Mouse (Mus musculus): ENCODE measurements at regions not wholly inside any gene's neighbourhood (a gene's known extent, or its start where the extent isn't known, plus 50 kb on each side); places are given as distances from the start of the nearest gene placed in this dataset.

- Histone ChIP-seq H3K27me3 (ENCODE audit: control insufficient read depth in 1 of 2, insufficient read depth in 2 of 2, low read length in 2 of 2) (peaks cover 0 to 2% of the 10 kb centered on the region in 2 experiments; a peak in 1 of 4 replicates), H3K4me3 (ENCODE audit: control insufficient read depth in 1 of 2, insufficient read depth in 1 of 2, low read depth in 2 of 2, low read length in 2 of 2) (peak overlapping the region in 1 of 2 experiments; percentile 10; a peak in 1 of 4 replicates), H3K79me2 (ENCODE audit: control insufficient read depth, insufficient read depth, low read length, poor library complexity) (no peaks in the 10 kb centered on the region), H3K4me1 (ENCODE audit: control insufficient read depth in 1 of 2, insufficient read depth in 2 of 2, low read length in 2 of 2) (peaks cover 0 to 2% of the 10 kb centered on the region in 2 experiments; a peak in 1 of 4 replicates), H3K36me3 (ENCODE audit: control insufficient read depth in 1 of 2, insufficient read depth in 2 of 2, low read length in 2 of 2) (no peaks in the 10 kb centered on the region; a peak in 1 of 4 replicates), H3K9ac (ENCODE audit: control insufficient read depth, low read depth, low read length, poor library complexity, severe bottlenecking) (no peak overlapping the region), H3K27ac (ENCODE audit: control insufficient read depth, low read depth, low read length) (no peak overlapping the region), H3K9me3 (replicated peaks; ENCODE audit: insufficient read depth, low read length) (no peaks in the 10 kb centered on the region)
- peak; percentile 72 for DNase-seq (ENCODE audit: low read depth, low spot score)
- TF ChIP-seq TAL1 (IDR thresholded peaks at IDR 0.05; ENCODE audit: low read length) (no peak), BHLHE40 (IDR thresholded peaks at IDR 0.05; ENCODE audit: borderline replicate concordance, low read depth, low read length) (no peak), POLR2A (IDR thresholded peaks at IDR 0.05; ENCODE audit: control insufficient read depth in 1 of 2, insufficient read depth in 1 of 2, low read depth in 1 of 2, low read length in 2 of 2, poor library complexity in 1 of 2) (no peak), MEF2A (IDR thresholded peaks at IDR 0.05; ENCODE audit: extremely low read depth, insufficient replicate concordance, low read depth, low read length, poor library complexity, severe bottlenecking) (no peak), ZKSCAN1 (IDR thresholded peaks at IDR 0.05; ENCODE audit: low read depth, low read length) (no peak), SMC3 (IDR thresholded peaks at IDR 0.05; ENCODE audit: low read depth, low read length) (peak; percentile 96), ZC3H11A (IDR thresholded peaks at IDR 0.05; ENCODE audit: low read depth, low read length) (peak; percentile 98), TBP (IDR thresholded peaks at IDR 0.05; ENCODE audit: low read depth, low read length) (no peak), CHD1 (IDR thresholded peaks at IDR 0.05; ENCODE audit: low read depth, low read length) (no peak), ZNF384 (IDR thresholded peaks at IDR 0.05; ENCODE audit: low read depth, low read length) (no peak), RAD21 (IDR thresholded peaks at IDR 0.05; ENCODE audit: low read depth, low read length) (peak; percentile 100), MAFK (IDR thresholded peaks at IDR 0.05; ENCODE audit: borderline replicate concordance, low read depth, low read length) (no peak), JUND (IDR thresholded peaks at IDR 0.05; ENCODE audit: low read depth, low read length) (no peak), GABPA (IDR thresholded peaks at IDR 0.05; ENCODE audit: low read depth, low read length) (no peak), POLR2AphosphoS5 (IDR thresholded peaks at IDR 0.05; ENCODE audit: borderline replicate concordance, low read depth, low read length) (no peak), MAZ (IDR thresholded peaks at IDR 0.05; ENCODE audit: low read depth, low read length) (no peak), RCOR1 (IDR thresholded peaks at IDR 0.05; ENCODE audit: low read depth, low read length) (no peak), E2F4 (IDR thresholded peaks at IDR 0.05; ENCODE audit: borderline replicate concordance, low read depth, low read length) (no peak), GATA1 (IDR thresholded peaks at IDR 0.05; ENCODE audit: low read depth, low read length) (no peak), USF2 (IDR thresholded peaks at IDR 0.05; ENCODE audit: borderline replicate concordance in 1 of 2, insufficient read depth in 1 of 2, low read depth in 1 of 2, low read length in 2 of 2) (no peak), USF1 (IDR thresholded peaks at IDR 0.05; ENCODE audit: low read depth, low read length) (no peak), NELFE (IDR thresholded peaks at IDR 0.05; ENCODE audit: low read depth, low read length) (no peak), KAT2A (conservative IDR thresholded peaks at IDR 0.05; ENCODE audit: low read depth, low read length) (no peak), HCFC1 (IDR thresholded peaks at IDR 0.05; ENCODE audit: low read depth, low read length) (no peak), ETS1 (IDR thresholded peaks at IDR 0.05; ENCODE audit: low read depth, low read length) (no peak), MAX (IDR thresholded peaks at IDR 0.05; ENCODE audit: low read length) (no peak), CTCF (IDR thresholded peaks at IDR 0.05 in 2 of 3, conservative IDR thresholded peaks at IDR 0.05 in 1 of 3; ENCODE audit: control insufficient read depth in 1 of 3, insufficient read depth in 1 of 3, low read depth in 2 of 3, low read length in 3 of 3, poor library complexity in 1 of 3, severe bottlenecking in 1 of 3) (peak; percentile 50 to 95 (median 54)), SIN3A (IDR thresholded peaks at IDR 0.05; ENCODE audit: low read length) (no peak), MXI1 (IDR thresholded peaks at IDR 0.05; ENCODE audit: low read depth, low read length) (no peak), CHD2 (IDR thresholded peaks at IDR 0.05; ENCODE audit: low read length) (no peak), MYC (IDR thresholded peaks at IDR 0.05; ENCODE audit: low read depth, low read length) (no peak), EP300 (IDR thresholded peaks at IDR 0.05; ENCODE audit: low read depth in 1 of 2, low read length in 2 of 2) (no peak), NRF1 (IDR thresholded peaks at IDR 0.05; ENCODE audit: insufficient read depth, low read depth, low read length, poor library complexity, severe bottlenecking) (no peak), UBTF (IDR thresholded peaks at IDR 0.05; ENCODE audit: borderline replicate concordance, insufficient read depth, low read depth, low read length) (no peak), ELF1 (IDR thresholded peaks at IDR 0.05; ENCODE audit: low read depth, low read length) (no peak), ZMIZ1 (IDR thresholded peaks at IDR 0.05; ENCODE audit: low read depth, low read length) (no peak)
These were observed 586.9 kb downstream of the Kcnj2 start for GRCm38 (mm10) chr11:111652882-111653281.
